Mouse (Mus musculus) limb, embryonic 11.5 days (tissue): ENCODE results near the gene Tbc1d1. TPM values are rescaled to one million over a fixed set of nuclear protein-coding genes. Genes with fewer than 3 reads are reported as not detected.
A peak's percentile ranks its signal among the peaks of the same experiment; 100 is the strongest.
"Not testable (repeated sequence)": the region's sequence is repeated elsewhere in the genome, so short reads cannot be mapped to it uniquely, and the experiment has no call there.

Source experiments
- ATAC-seq: fragments of 200-750 bp; cut with Nextera tagmentation; 2 replicates; pipeline ENCODE4 v1.8.0; 2017; ENCODE audit warnings: low read depth; ENCODE audit not compliant: insufficient number of reproducible peaks, low FRiP score, low TSS enrichment
- DNase-seq: peaks from one replicate; pipeline ENCODE4 v3.0.0-alpha.2; 2015; ENCODE audit warnings: low spot score
- H3K27ac ChIP-seq: fragments of 300-500 bp; sonication (generic); replicated peaks from 2 replicates; pipeline ENCODE4 v1.5.1; 2014; ENCODE audit warnings: low read depth, mild to moderate bottlenecking, low read length
- H3K27me3 ChIP-seq: fragments of 300-500 bp; sonication (generic); 2 replicates; pipeline ENCODE4 v1.6.1; 2014; ENCODE audit warnings: mild to moderate bottlenecking, low read length, mixed read lengths; ENCODE audit not compliant: control insufficient read depth, insufficient read depth
- H3K36me3 ChIP-seq: fragments of 300-500 bp; sonication (generic); 2 replicates; pipeline ENCODE4 v1.6.1; 2014; ENCODE audit warnings: mild to moderate bottlenecking, low read length, moderate library complexity, mixed read lengths; ENCODE audit not compliant: control insufficient read depth, insufficient read depth
- H3K4me1 ChIP-seq: fragments of 300-500 bp; sonication (generic); 2 replicates; pipeline ENCODE4 v1.6.1; 2014; ENCODE audit warnings: low read length, mixed read lengths; ENCODE audit not compliant: control insufficient read depth, insufficient read depth
- H3K4me2 ChIP-seq: fragments of 300-500 bp; sonication (generic); 2 replicates; pipeline ENCODE4 v1.6.1; 2014; ENCODE audit warnings: low read depth, mild to moderate bottlenecking, moderate library complexity; ENCODE audit not compliant: severe bottlenecking
- H3K4me3 ChIP-seq: fragments of 300-500 bp; sonication (generic); 2 replicates; pipeline ENCODE4 v1.5.1; 2014; ENCODE audit warnings: low read depth, low read length
- H3K9ac ChIP-seq: fragments of 300-500 bp; sonication (generic); 2 replicates; pipeline ENCODE4 v1.6.1; 2014; ENCODE audit warnings: mild to moderate bottlenecking, low read length
- H3K9me3 ChIP-seq: fragments of 300-500 bp; sonication (generic); 2 replicates; pipeline ENCODE4 v1.6.1; 2016; ENCODE audit warnings: low read length; ENCODE audit not compliant: control insufficient read depth
- WGBS: fragments of 180-500 bp; shearing (Covaris S2); extraction: QIAGEN DNeasy Blood & Tissue Kit; methylation state at CpG from one replicate; pipeline ENCODE4 v1.1.7; 2014; 5-methylcytosine and 5-hydroxymethylcytosine counted together
- polyA plus RNA-seq: library from polyadenylated mRNA; unstranded; fragments of >200 nt; fragmentation: Nextera tagmentation; extraction: Ambion mirVana; gene quantifications from 2 replicates; pipeline ENCODE4 v1.2.1, GENCODE M21; 2014

Tbc1d1 gene
- polyA plus RNA-seq, 1 experiment from 2014 or later = 31.9 TPM

- no peak overlapping the region for H3K4me3 ChIP-seq
- peaks cover 4% of the 10 kb centered on the region; the same call in 1 of the 2 replicates for H3K4me1 ChIP-seq
- no peaks in the 10 kb centered on the region for H3K27me3 ChIP-seq
- no peak overlapping the region for H3K9ac ChIP-seq
- no peak for ATAC-seq
- DNase-seq = no peak
- H3K9me3 ChIP-seq = no peaks in the 10 kb centered on the region
- H3K4me2 ChIP-seq = no peak overlapping the region
- 60% methylated on average over 7 of the region's 7 CpGs for WGBS
- H3K36me3 ChIP-seq = 0 out of 2 replicates have a peak, but pooled peaks cover 2% of the 10 kb centered on the region
- H3K27ac ChIP-seq = no peak overlapping the region
Measured at GRCm38 (mm10) chr5:64327212-64327902, 171.3 kb downstream of the Tbc1d1 start.

- no peaks in the 10 kb centered on the region for H3K9me3 ChIP-seq
- H3K4me2 ChIP-seq = no peak overlapping the region
- H3K4me1 ChIP-seq = peaks cover 5% of the 10 kb centered on the region; the same call in 1 of the 2 replicates
- ATAC-seq (0 out of 2 replicates have a peak, but pooled peaks have one; percentile 36), DNase-seq (peak; percentile 34)
- no peak overlapping the region for H3K4me3 ChIP-seq
- H3K36me3 ChIP-seq = no peaks in the 10 kb centered on the region
- H3K27ac ChIP-seq = no peak overlapping the region
- H3K27me3 ChIP-seq = no peaks in the 10 kb centered on the region
- WGBS = 63% methylated on average over 7 of the region's 7 CpGs
- no peak overlapping the region for H3K9ac ChIP-seq
Measured at GRCm38 (mm10) chr5:64336767-64337408, 180.8 kb downstream of the Tbc1d1 start.

GRCm38 (mm10) chr5:64338795-64339194 is 182.7 kb downstream of the Tbc1d1 start:
- not testable (repeated sequence) for H3K36me3 ChIP-seq, H3K4me2 ChIP-seq, DNase-seq, H3K9me3 ChIP-seq, H3K4me3 ChIP-seq, H3K27me3 ChIP-seq, H3K27ac ChIP-seq, H3K9ac ChIP-seq, H3K4me1 ChIP-seq, ATAC-seq
- WGBS = 79% methylated on average over 6 of the region's 6 CpGs

- H3K27ac ChIP-seq = no peak overlapping the region
- H3K27me3 ChIP-seq = no peaks in the 10 kb centered on the region
- peaks cover 8% of the 10 kb centered on the region; the same call in 1 of the 2 replicates for H3K4me1 ChIP-seq
- no peaks in the 10 kb centered on the region for H3K36me3 ChIP-seq
- 75% methylated on average over 3 of the region's 3 CpGs for WGBS
- no peaks in the 10 kb centered on the region for H3K9me3 ChIP-seq
- H3K9ac ChIP-seq = no peak overlapping the region
- no peak for DNase-seq
- no peak overlapping the region for H3K4me3 ChIP-seq
- H3K4me2 ChIP-seq = no peak overlapping the region
- no peak for ATAC-seq
Measured at GRCm38 (mm10) chr5:64340366-64340765, 184.3 kb downstream of the Tbc1d1 start.

- Histone ChIP-seq H3K27ac (no peak overlapping the region), H3K27me3 (no peaks in the 10 kb centered on the region), H3K9me3 (no peaks in the 10 kb centered on the region), H3K4me3 (no peak overlapping the region), H3K36me3 (no peaks in the 10 kb centered on the region), H3K9ac (no peak overlapping the region), H3K4me2 (no peak overlapping the region), H3K4me1 (peaks cover 8% of the 10 kb centered on the region; the same call in 1 of the 2 replicates)
- DNase-seq (no peak), ATAC-seq (no peak)
- WGBS = 92% methylated on average over 3 of the region's 3 CpGs
Measured at GRCm38 (mm10) chr5:64341671-64342070, 185.6 kb downstream of the Tbc1d1 start.

- WGBS = 70% methylated on average over 10 of the region's 10 CpGs
Measured at GRCm38 (mm10) chr5:64342138-64342537, 186.0 kb downstream of the Tbc1d1 start.

GRCm38 (mm10) chr5:64343972-64344700 is 188.0 kb downstream of the Tbc1d1 start:
- Histone ChIP-seq H3K36me3 (no peaks in the 10 kb centered on the region; the same call in 1 of the 2 replicates), H3K27me3 (no peaks in the 10 kb centered on the region), H3K27ac (peak overlapping the region; percentile 52; the same call in 1 of the 2 replicates), H3K4me3 (no peak overlapping the region), H3K4me2 (no peak overlapping the region), H3K4me1 (peaks cover 3% of the 10 kb centered on the region; the same call in 1 of the 2 replicates), H3K9me3 (no peaks in the 10 kb centered on the region), H3K9ac (no peak overlapping the region)
- DNase-seq (peak; percentile 30), ATAC-seq (0 out of 2 replicates have a peak, but pooled peaks have one; percentile 39)
- 51% methylated on average over 5 of the region's 5 CpGs for WGBS

More at GRCm38 (mm10) chr5:64342138-64342537, 186.0 kb downstream of the Tbc1d1 start:
- no peak for ATAC-seq
- H3K4me1 ChIP-seq = peaks cover 6% of the 10 kb centered on the region; the same call in 1 of the 2 replicates
- H3K36me3 ChIP-seq = no peaks in the 10 kb centered on the region
- H3K9ac ChIP-seq = no peak overlapping the region
- no peak for DNase-seq
- no peak overlapping the region for H3K27ac ChIP-seq
- H3K27me3 ChIP-seq = no peaks in the 10 kb centered on the region
- H3K4me2 ChIP-seq = no peak overlapping the region
- H3K9me3 ChIP-seq = no peaks in the 10 kb centered on the region
- H3K4me3 ChIP-seq = no peak overlapping the region

GRCm38 (mm10) chr5:64345181-64345735 is 189.2 kb downstream of the Tbc1d1 start:
- Histone ChIP-seq H3K9ac (no peak overlapping the region), H3K27me3 (no peaks in the 10 kb centered on the region), H3K27ac (no peak overlapping the region), H3K36me3 (no peaks in the 10 kb centered on the region; the same call in none of the 2 replicates), H3K4me1 (peaks cover 3% of the 10 kb centered on the region; the same call in 1 of the 2 replicates), H3K4me2 (no peak overlapping the region), H3K4me3 (no peak overlapping the region), H3K9me3 (no peaks in the 10 kb centered on the region)
- ATAC-seq (no peak), DNase-seq (no peak)
- WGBS = 73% methylated on average over 16 of the region's 16 CpGs
